Mouse (Mus musculus): Measurements from ENCODE around the gene Atg5. TPM values are rescaled to one million over a fixed set of nuclear protein-coding genes. Genes with fewer than 3 reads are reported as not detected.

The Atg5 gene
- polyA plus RNA-seq, 1 experiment from 2014 or later, result 51.4 TPM

DNA sequence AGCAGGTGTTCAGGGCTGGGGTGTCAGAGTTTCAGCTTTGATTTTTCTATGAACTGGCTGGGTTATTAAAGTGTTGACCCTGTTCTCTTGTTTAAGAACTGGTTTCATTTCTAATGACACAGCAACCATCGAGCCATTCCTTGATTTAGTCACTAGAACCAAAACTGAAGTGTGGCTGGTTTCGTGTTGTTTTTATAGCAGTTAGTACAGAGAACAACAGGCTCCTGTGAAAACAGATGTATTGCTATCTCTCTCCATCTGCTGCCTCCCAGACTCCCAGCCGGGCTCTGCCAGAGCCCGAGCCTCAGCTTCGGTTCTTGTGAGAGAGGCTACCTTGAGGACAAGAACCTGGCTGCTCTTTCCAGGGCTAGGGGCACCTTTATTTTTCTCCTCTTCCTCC lies 109.7 kb downstream of the Atg5 start:
- H3K4me2 ChIP-seq (ENCODE audit: low read length), result no peak overlapping the region
- TF ChIP-seq CTCF (IDR thresholded peaks at IDR 0.05; ENCODE audit: low read depth), result no peak
- peaks cover 9% of the 10 kb centered on the region; the same call in 1 of the 2 replicates for H3K4me1 ChIP-seq (replicated peaks; ENCODE audit: insufficient read depth, low read length)
- no peak overlapping the region for H3K4me3 ChIP-seq (replicated peaks; ENCODE audit: low read depth, low read length)
- H3K9me3 ChIP-seq (replicated peaks; ENCODE audit: low read length), result no peaks in the 10 kb centered on the region
- no peak overlapping the region for H3K27ac ChIP-seq
- no peaks in the 10 kb centered on the region for H3K36me3 ChIP-seq (ENCODE audit: insufficient read depth, low read length)
- 58% methylated on average over 5 of the region's 5 CpGs for WGBS
- no peaks in the 10 kb centered on the region for H3K27me3 ChIP-seq (ENCODE audit: insufficient read depth, low read length)
- H3K9ac ChIP-seq (ENCODE audit: low read depth, low read length), result no peak overlapping the region
- DNase-seq (ENCODE audit: low spot score), result no peak
- ATAC-seq (replicated peaks; ENCODE audit: low FRiP score, low read depth), result no peak

DNA sequence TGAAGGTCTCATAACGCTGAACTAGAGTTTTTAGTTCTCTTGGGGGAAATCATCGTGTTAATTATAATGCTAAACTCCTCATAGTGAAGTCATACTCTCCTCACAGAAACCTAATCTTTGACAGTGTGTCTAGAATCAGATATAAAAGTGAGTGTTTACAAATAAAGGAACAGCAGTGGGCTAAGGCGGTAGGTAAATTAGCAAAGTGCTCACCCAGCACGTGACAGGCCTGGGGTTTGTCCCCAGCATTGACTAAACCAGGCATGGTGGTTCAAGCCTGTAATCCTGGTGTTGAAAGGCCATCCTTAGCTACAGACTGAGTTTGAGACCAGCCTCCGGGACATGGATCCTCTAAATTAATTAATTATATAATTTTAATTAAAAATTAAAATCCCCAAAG lies 110.2 kb downstream of the Atg5 start:
- Histone ChIP-seq H3K4me1 (replicated peaks; ENCODE audit: insufficient read depth, low read length) (peaks cover 9% of the 10 kb centered on the region; the same call in 1 of the 2 replicates), H3K4me2 (ENCODE audit: low read length) (no peak overlapping the region), H3K4me3 (replicated peaks; ENCODE audit: low read depth, low read length) (no peak overlapping the region), H3K9me3 (replicated peaks; ENCODE audit: low read length) (no peaks in the 10 kb centered on the region), H3K9ac (ENCODE audit: low read depth, low read length) (no peak overlapping the region), H3K27ac (no peak overlapping the region), H3K27me3 (ENCODE audit: insufficient read depth, low read length) (no peaks in the 10 kb centered on the region), H3K36me3 (ENCODE audit: insufficient read depth, low read length) (no peaks in the 10 kb centered on the region)
- no peak for ATAC-seq (replicated peaks; ENCODE audit: low FRiP score, low read depth)
- no peak for TF ChIP-seq CTCF (IDR thresholded peaks at IDR 0.05; ENCODE audit: low read depth)
- 88% methylated on average over 5 of the region's 5 CpGs for WGBS
- no peak for DNase-seq (ENCODE audit: low spot score)

DNA sequence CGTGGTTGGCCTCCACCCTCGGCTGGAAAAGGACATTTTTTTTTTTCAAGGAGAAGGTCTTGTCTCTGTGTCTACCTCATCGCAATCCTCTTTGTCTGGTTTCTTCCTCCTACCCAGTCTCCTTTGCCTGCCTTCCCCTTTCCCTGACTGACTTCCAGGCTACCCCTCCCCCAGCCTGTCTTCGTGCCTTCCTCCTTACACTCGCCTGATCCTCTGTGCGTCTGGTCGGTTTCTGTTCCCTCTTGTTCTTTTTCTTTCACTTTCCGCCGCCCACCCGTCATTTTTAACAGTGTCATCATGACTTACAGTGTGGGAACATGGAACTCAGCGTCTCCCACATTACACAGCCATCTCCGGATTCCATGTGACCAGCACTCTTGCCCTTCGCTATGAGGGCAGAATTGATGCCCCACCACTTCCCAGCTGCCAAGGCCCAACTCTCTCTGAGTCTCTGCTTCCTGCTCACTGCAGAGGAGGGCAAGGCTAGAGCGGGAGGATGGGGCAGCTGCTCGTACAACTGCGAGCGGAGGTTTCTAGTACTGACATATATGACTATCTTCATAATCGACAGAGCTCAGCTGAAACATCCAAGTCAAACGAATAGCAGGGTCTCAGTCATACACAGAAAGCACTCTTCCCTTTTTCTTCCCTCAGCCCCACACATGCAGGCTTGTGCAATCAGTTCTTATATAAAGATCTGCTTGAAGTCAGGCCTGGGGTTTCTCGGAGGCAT lies 112.5 kb downstream of the Atg5 start:
- Histone ChIP-seq H3K27me3 (ENCODE audit: insufficient read depth, low read length) (no peaks in the 10 kb centered on the region), H3K9ac (ENCODE audit: low read depth, low read length) (0 out of 2 replicates have a peak overlapping the region, but pooled peaks have one; percentile 27), H3K27ac (0 out of 2 replicates have a peak overlapping the region, but pooled peaks have one; percentile 19), H3K4me2 (ENCODE audit: low read length) (peak overlapping the region; percentile 46), H3K36me3 (ENCODE audit: insufficient read depth, low read length) (no peaks in the 10 kb centered on the region), H3K9me3 (replicated peaks; ENCODE audit: low read length) (no peaks in the 10 kb centered on the region), H3K4me3 (replicated peaks; ENCODE audit: low read depth, low read length) (peak overlapping the region; percentile 14; the same call in 1 of the 2 replicates), H3K4me1 (replicated peaks; ENCODE audit: insufficient read depth, low read length) (peaks cover 9% of the 10 kb centered on the region; the same call in 1 of the 2 replicates)
- 0 out of 2 replicates have a peak, but pooled peaks have one; percentile 46 for ATAC-seq (replicated peaks; ENCODE audit: low FRiP score, low read depth)
- WGBS, result 41% methylated on average over 20 of the region's 20 CpGs
- TF ChIP-seq CTCF (IDR thresholded peaks at IDR 0.05; ENCODE audit: low read depth), result no peak
- peak; percentile 68 for DNase-seq (ENCODE audit: low spot score)

DNA sequence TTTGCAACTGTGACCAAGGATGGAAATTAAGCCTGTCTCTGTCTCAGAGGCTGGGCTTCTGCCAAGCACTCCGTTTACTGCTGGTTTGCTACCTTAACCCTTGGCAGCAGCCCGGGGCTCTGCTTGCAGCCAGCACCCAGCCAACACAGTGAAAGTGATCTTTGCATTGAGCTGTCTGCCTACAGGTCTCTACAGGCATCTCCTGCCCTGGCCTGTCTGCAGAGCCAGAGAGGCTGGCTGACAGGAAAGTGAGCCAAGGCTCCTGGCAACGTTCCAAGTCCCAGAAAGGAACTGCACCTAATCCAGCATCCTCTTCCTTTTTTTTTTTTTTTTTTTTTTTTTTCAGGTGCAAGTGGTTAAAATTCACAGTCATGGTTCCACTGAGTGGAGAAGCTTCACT lies 113.2 kb downstream of the Atg5 start:
- Histone ChIP-seq H3K4me3 (replicated peaks; ENCODE audit: low read depth, low read length) (no peak overlapping the region), H3K36me3 (ENCODE audit: insufficient read depth, low read length) (no peaks in the 10 kb centered on the region), H3K27ac (no peak overlapping the region), H3K27me3 (ENCODE audit: insufficient read depth, low read length) (no peaks in the 10 kb centered on the region), H3K4me1 (replicated peaks; ENCODE audit: insufficient read depth, low read length) (peaks cover 9% of the 10 kb centered on the region; the same call in 1 of the 2 replicates), H3K9ac (ENCODE audit: low read depth, low read length) (no peak overlapping the region), H3K4me2 (ENCODE audit: low read length) (no peak overlapping the region), H3K9me3 (replicated peaks; ENCODE audit: low read length) (no peaks in the 10 kb centered on the region)
- ATAC-seq (replicated peaks; ENCODE audit: low FRiP score, low read depth), result no peak
- peak; percentile 11 for DNase-seq (ENCODE audit: low spot score)
- no peak for TF ChIP-seq CTCF (IDR thresholded peaks at IDR 0.05; ENCODE audit: low read depth)
- WGBS, result 34% methylated on average over 3 of the region's 3 CpGs

DNA sequence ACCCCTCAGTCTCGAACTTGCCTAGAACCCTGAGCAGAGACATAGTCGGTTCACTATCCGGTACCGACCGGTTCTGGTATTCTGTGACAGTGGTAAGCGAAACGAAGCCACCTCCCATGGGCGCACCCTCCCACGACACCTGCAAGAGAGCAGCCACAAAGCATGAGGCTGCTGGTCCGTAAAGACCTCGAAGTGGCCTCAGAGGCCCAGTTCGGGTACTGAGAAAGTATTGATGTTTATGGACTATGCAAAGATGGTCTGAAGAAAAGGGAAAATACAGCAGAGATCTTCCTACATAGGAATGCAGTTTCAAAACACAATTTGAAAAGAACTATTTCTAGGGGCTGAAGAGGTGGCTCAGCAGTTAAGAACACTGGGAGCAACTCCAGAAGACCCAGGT lies 113.8 kb downstream of the Atg5 start:
- no peak overlapping the region for H3K27ac ChIP-seq
- no peak for TF ChIP-seq CTCF (IDR thresholded peaks at IDR 0.05; ENCODE audit: low read depth)
- no peak overlapping the region for H3K4me3 ChIP-seq (replicated peaks; ENCODE audit: low read depth, low read length)
- DNase-seq (ENCODE audit: low spot score), result no peak
- no peaks in the 10 kb centered on the region for H3K9me3 ChIP-seq (replicated peaks; ENCODE audit: low read length)
- H3K36me3 ChIP-seq (ENCODE audit: insufficient read depth, low read length), result no peaks in the 10 kb centered on the region
- no peak for ATAC-seq (replicated peaks; ENCODE audit: low FRiP score, low read depth)
- H3K4me2 ChIP-seq (ENCODE audit: low read length), result no peak overlapping the region
- peaks cover 9% of the 10 kb centered on the region; the same call in 1 of the 2 replicates for H3K4me1 ChIP-seq (replicated peaks; ENCODE audit: insufficient read depth, low read length)
- 84% methylated on average over 12 of the region's 12 CpGs for WGBS
- no peak overlapping the region for H3K9ac ChIP-seq (ENCODE audit: low read depth, low read length)
- H3K27me3 ChIP-seq (ENCODE audit: insufficient read depth, low read length), result no peaks in the 10 kb centered on the region

DNA sequence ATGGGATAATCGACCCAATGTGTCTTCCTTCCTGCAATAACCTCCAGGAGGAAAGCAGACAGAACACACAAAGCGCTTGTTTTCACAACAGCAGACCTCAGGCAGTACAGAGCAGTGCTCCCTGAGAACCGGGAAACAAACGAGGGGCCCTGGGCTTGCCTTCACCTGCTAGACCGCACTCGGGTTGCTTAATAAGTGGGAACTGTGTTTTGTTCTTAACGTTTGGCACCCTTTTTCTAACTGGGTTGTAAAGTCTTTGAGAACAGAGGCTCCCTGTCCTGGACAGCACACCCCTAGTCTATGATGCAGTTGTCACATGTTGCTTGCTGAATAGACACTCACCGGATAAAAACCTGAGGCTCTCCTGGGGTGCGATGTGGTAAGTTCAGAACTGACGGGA lies 115.1 kb downstream of the Atg5 start:
- Histone ChIP-seq H3K4me1 (replicated peaks; ENCODE audit: insufficient read depth, low read length) (peaks cover 9% of the 10 kb centered on the region; the same call in 1 of the 2 replicates), H3K27ac (no peak overlapping the region), H3K4me3 (replicated peaks; ENCODE audit: low read depth, low read length) (no peak overlapping the region), H3K36me3 (ENCODE audit: insufficient read depth, low read length) (no peaks in the 10 kb centered on the region), H3K27me3 (ENCODE audit: insufficient read depth, low read length) (no peaks in the 10 kb centered on the region), H3K4me2 (ENCODE audit: low read length) (no peak overlapping the region), H3K9me3 (replicated peaks; ENCODE audit: low read length) (no peaks in the 10 kb centered on the region), H3K9ac (ENCODE audit: low read depth, low read length) (no peak overlapping the region)
- no peak for TF ChIP-seq CTCF (IDR thresholded peaks at IDR 0.05; ENCODE audit: low read depth)
- WGBS, result 68% methylated on average over 10 of the region's 10 CpGs
- DNase-seq (ENCODE audit: low spot score), result no peak
- ATAC-seq (replicated peaks; ENCODE audit: low FRiP score, low read depth), result no peak

All from kidney, postnatal 0 days (tissue).